Mouse (Mus musculus): Measurements from ENCODE around the gene Prap1.

- TF ChIP-seq CTCF (IDR thresholded peaks at IDR 0.05; ENCODE audit: low read depth, low read length) (no peak), POLR2A (IDR thresholded peaks at IDR 0.05; ENCODE audit: borderline replicate concordance, low read depth, low read length) (no peak)
Measured at GRCm38 (mm10) chr7:140101498-140101897, 8.3 kb downstream of the Prap1 start.

Data from bone marrow macrophage, adult 2 months (primary cell).